Mouse (Mus musculus) stomach, embryonic 16.5 days (tissue): ENCODE measurements around the gene Tmem131l. TPM values are rescaled to one million over a fixed set of nuclear protein-coding genes. Genes with fewer than 3 reads are reported as not detected.

Experiments used
- ATAC-seq: fragments of 200-750 bp; cut with Nextera tagmentation; 2 replicates; pipeline ENCODE4 v1.8.0; 2017; ENCODE audit warnings: moderate number of reproducible peaks, moderate TSS enrichment; ENCODE audit not compliant: insufficient read depth, low FRiP score
- H3K27ac ChIP-seq: fragments of 300-500 bp; sonication (generic); 2 replicates; pipeline ENCODE4 v1.5.1; 2014; ENCODE audit warnings: low read length
- H3K27me3 ChIP-seq: fragments of 300-500 bp; sonication (generic); 2 replicates; pipeline ENCODE4 v1.6.1; 2014; ENCODE audit warnings: low read length, control low read depth, mixed read lengths; ENCODE audit not compliant: control insufficient read depth, insufficient read depth
- H3K36me3 ChIP-seq: fragments of 300-500 bp; sonication (generic); 2 replicates; pipeline ENCODE4 v1.6.1; 2014; ENCODE audit warnings: low read length; ENCODE audit not compliant: control insufficient read depth, insufficient read depth
- H3K4me1 ChIP-seq: fragments of 300-500 bp; sonication (generic); 2 replicates; pipeline ENCODE4 v1.6.1; 2014; ENCODE audit warnings: low read length, control low read depth, mixed read lengths; ENCODE audit not compliant: control insufficient read depth, insufficient read depth
- H3K4me2 ChIP-seq: fragments of 300-500 bp; sonication (generic); 2 replicates; pipeline ENCODE4 v1.6.1; 2014; ENCODE audit warnings: low read depth, low read length, mixed read lengths
- H3K4me3 ChIP-seq: fragments of 300-500 bp; sonication (generic); replicated peaks from 2 replicates; pipeline ENCODE4 v1.5.1; 2014; ENCODE audit warnings: mild to moderate bottlenecking, low read length
- H3K9ac ChIP-seq: fragments of 300-500 bp; sonication (generic); 2 replicates; pipeline ENCODE4 v1.6.1; 2014; ENCODE audit warnings: low read length
- H3K9me3 ChIP-seq: fragments of 300-500 bp; sonication (generic); replicated peaks from 2 replicates; pipeline ENCODE4 v1.6.1; 2016; ENCODE audit warnings: low read length, control low read depth; ENCODE audit not compliant: control insufficient read depth
- WGBS: fragments of 180-500 bp; shearing (Covaris S2); extraction: QIAGEN DNeasy Blood & Tissue Kit; methylation state at CpG from one replicate; pipeline ENCODE4 v1.1.7; 2014; 5-methylcytosine and 5-hydroxymethylcytosine counted together
- polyA plus RNA-seq: library from polyadenylated mRNA; unstranded; fragments of >200 nt; fragmentation: Nextera tagmentation; extraction: Ambion mirVana; gene quantifications from 2 replicates; pipeline ENCODE4 v1.2.1, GENCODE M21; 2015

Gene Tmem131l
- polyA plus RNA-seq, 1 experiment from 2014 or later: 41.7 TPM

- H3K9ac ChIP-seq: no peak overlapping the region
- no peak overlapping the region for H3K4me3 ChIP-seq
- peaks cover 7% of the 10 kb centered on the region for H3K4me1 ChIP-seq
- WGBS: 11% methylated on average over 1 of the region's 1 CpGs
- peak; percentile 65; the same call in 1 of the 2 replicates for ATAC-seq
- H3K9me3 ChIP-seq: no peaks in the 10 kb centered on the region
- no peaks in the 10 kb centered on the region for H3K36me3 ChIP-seq
- no peak overlapping the region for H3K4me2 ChIP-seq
- peak overlapping the region; percentile 65 for H3K27ac ChIP-seq
- no peaks in the 10 kb centered on the region for H3K27me3 ChIP-seq
Observed at GRCm38 (mm10) chr3:83862956-83863355, 177.0 kb downstream of the Tmem131l start.

- Histone ChIP-seq H3K36me3 (no peaks in the 10 kb centered on the region), H3K4me3 (no peak overlapping the region), H3K9ac (no peak overlapping the region), H3K4me2 (no peak overlapping the region), H3K27me3 (no peaks in the 10 kb centered on the region), H3K27ac (no peak overlapping the region), H3K4me1 (peaks cover 7% of the 10 kb centered on the region), H3K9me3 (no peaks in the 10 kb centered on the region)
- ATAC-seq: no peak
- WGBS: 79% methylated on average over 7 of the region's 7 CpGs
Observed at GRCm38 (mm10) chr3:83859595-83859994, 180.4 kb downstream of the Tmem131l start.

GRCm38 (mm10) chr3:83859071-83859470 lies 180.9 kb downstream of the Tmem131l start:
- Histone ChIP-seq H3K9ac (no peak overlapping the region), H3K4me3 (no peak overlapping the region), H3K4me2 (no peak overlapping the region), H3K27me3 (no peaks in the 10 kb centered on the region), H3K9me3 (no peaks in the 10 kb centered on the region), H3K36me3 (no peaks in the 10 kb centered on the region), H3K27ac (no peak overlapping the region), H3K4me1 (peaks cover 7% of the 10 kb centered on the region)
- no peak for ATAC-seq
- WGBS: 82% methylated on average over 3 of the region's 3 CpGs

GRCm38 (mm10) chr3:83857621-83858020 lies 182.4 kb downstream of the Tmem131l start:
- no peak overlapping the region for H3K9ac ChIP-seq
- no peak overlapping the region for H3K27ac ChIP-seq
- no peak overlapping the region for H3K4me2 ChIP-seq
- no peaks in the 10 kb centered on the region for H3K36me3 ChIP-seq
- H3K4me1 ChIP-seq: peaks cover under 1% of the 10 kb centered on the region
- no peak overlapping the region for H3K4me3 ChIP-seq
- ATAC-seq: no peak
- H3K9me3 ChIP-seq: no peaks in the 10 kb centered on the region
- 94% methylated on average over 13 of the region's 13 CpGs for WGBS
- no peaks in the 10 kb centered on the region for H3K27me3 ChIP-seq

- ATAC-seq: no peak
- H3K36me3 ChIP-seq: no peaks in the 10 kb centered on the region
- H3K27ac ChIP-seq: no peak overlapping the region
- H3K4me3 ChIP-seq: no peak overlapping the region
- H3K27me3 ChIP-seq: no peaks in the 10 kb centered on the region
- H3K9ac ChIP-seq: no peak overlapping the region
- WGBS: 86% methylated on average over 5 of the region's 5 CpGs
- H3K9me3 ChIP-seq: no peaks in the 10 kb centered on the region
- no peaks in the 10 kb centered on the region for H3K4me1 ChIP-seq
- no peak overlapping the region for H3K4me2 ChIP-seq
Observed at GRCm38 (mm10) chr3:83855643-83856042, 184.3 kb downstream of the Tmem131l start.

GRCm38 (mm10) chr3:83849341-83849740 lies 190.6 kb downstream of the Tmem131l start:
- ATAC-seq: no peak
- H3K4me2 ChIP-seq: no peak overlapping the region
- 72% methylated on average over 2 of the region's 2 CpGs for WGBS
- no peaks in the 10 kb centered on the region for H3K27me3 ChIP-seq
- no peak overlapping the region for H3K27ac ChIP-seq
- H3K4me1 ChIP-seq: no peaks in the 10 kb centered on the region
- no peak overlapping the region for H3K9ac ChIP-seq
- H3K36me3 ChIP-seq: no peaks in the 10 kb centered on the region
- no peak overlapping the region for H3K4me3 ChIP-seq
- H3K9me3 ChIP-seq: no peaks in the 10 kb centered on the region

Other genes starting within 250 kb of the Tmem131l start
- gene Tlr2, start 198.4 kb downstream of the Tmem131l start, polyA plus RNA-seq: 5.9 and 6.3 TPM in 2 replicates
- gene Mnd1, start 115.6 kb upstream of the Tmem131l start, polyA plus RNA-seq: 9.7 and 12.6 TPM in 2 replicates
- gene Gm6525, start 133.9 kb upstream of the Tmem131l start, polyA plus RNA-seq: 0.60 and 0.70 TPM in 2 replicates